Mouse (Mus musculus) midbrain, embryonic 15.5 days (tissue): ENCODE measurements around the gene Ugt1a8. TPM values are rescaled to one million over a fixed set of nuclear protein-coding genes. Genes with fewer than 3 reads are reported as not detected.

ENCODE experiments used
- ATAC-seq: fragments of 200-750 bp; cut with Nextera tagmentation; replicated peaks from 2 replicates; pipeline ENCODE4 v1.8.0; 2017; ENCODE audit warnings: moderate TSS enrichment
- H3K27ac ChIP-seq: fragments of 300-500 bp; sonication (generic); 2 replicates; pipeline ENCODE4 v1.5.1; 2015; ENCODE audit warnings: mild to moderate bottlenecking, inconsistent platforms
- H3K27me3 ChIP-seq: fragments of 300-500 bp; sonication (generic); replicated peaks from 2 replicates; pipeline ENCODE4 v1.6.1; 2015; ENCODE audit warnings: inconsistent platforms
- H3K36me3 ChIP-seq: fragments of 300-500 bp; sonication (generic); replicated peaks from 2 replicates; pipeline ENCODE4 v1.6.1; 2015; ENCODE audit warnings: inconsistent platforms
- H3K4me1 ChIP-seq: fragments of 300-500 bp; sonication (generic); 2 replicates; pipeline ENCODE4 v1.6.1; 2015; ENCODE audit warnings: inconsistent platforms
- H3K4me2 ChIP-seq: fragments of 300-500 bp; sonication (generic); 2 replicates; pipeline ENCODE4 v1.6.1; 2015; ENCODE audit warnings: inconsistent platforms, mild to moderate bottlenecking, moderate library complexity
- H3K4me3 ChIP-seq: fragments of 300-500 bp; sonication (generic); 2 replicates; pipeline ENCODE4 v1.5.1; 2015; ENCODE audit warnings: mild to moderate bottlenecking, inconsistent platforms
- H3K9ac ChIP-seq: fragments of 300-500 bp; sonication (generic); 2 replicates; pipeline ENCODE4 v1.6.1; 2015; ENCODE audit warnings: mild to moderate bottlenecking, inconsistent platforms
- H3K9me3 ChIP-seq: fragments of 300-500 bp; sonication (generic); 2 replicates; pipeline ENCODE4 v1.6.1; 2016; ENCODE audit warnings: inconsistent platforms
- WGBS: fragments of 180-500 bp; shearing (Covaris S2); methylation state at CpG from one replicate; pipeline ENCODE4 v1.1.7; 2015; ENCODE audit warnings: mixed read lengths; 5-methylcytosine and 5-hydroxymethylcytosine counted together
- polyA plus RNA-seq: library from polyadenylated mRNA; unstranded; fragments of >200 nt; fragmentation: Nextera tagmentation; extraction: Ambion mirVana; gene quantifications from 2 replicates; pipeline ENCODE4 v1.2.1, GENCODE M21; 2015

Gene Ugt1a8
- polyA plus RNA-seq, 1 experiment from 2014 or later = not detected

DNA sequence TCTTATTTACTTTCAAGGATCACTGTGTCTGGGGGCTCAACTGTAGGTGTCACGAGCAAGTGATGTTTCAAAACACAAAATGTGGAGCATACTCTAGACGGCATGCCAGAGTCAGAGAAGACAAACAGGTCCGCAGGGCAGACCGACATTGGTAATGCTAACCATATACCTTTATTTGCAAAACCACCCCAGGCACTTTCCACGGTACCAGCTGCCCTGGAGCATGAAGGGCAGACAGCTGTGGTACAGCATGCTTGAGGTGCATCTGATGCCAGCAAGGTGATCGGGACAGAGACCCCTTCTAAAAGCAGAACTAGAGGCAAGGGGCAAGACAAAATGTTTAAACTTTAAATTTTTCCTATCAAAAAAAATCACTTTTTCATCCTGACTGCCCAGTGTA is 175.3 kb downstream of the Ugt1a8 start:
- no peak for ATAC-seq
- Histone ChIP-seq H3K4me3 (no peak overlapping the region), H3K27me3 (no peaks in the 10 kb centered on the region), H3K9me3 (no peaks in the 10 kb centered on the region), H3K27ac (no peak overlapping the region), H3K9ac (no peak overlapping the region), H3K4me2 (no peak overlapping the region), H3K36me3 (peaks cover 69% of the 10 kb centered on the region), H3K4me1 (no peaks in the 10 kb centered on the region)
- WGBS = 77% methylated on average over 6 of the region's 6 CpGs

DNA sequence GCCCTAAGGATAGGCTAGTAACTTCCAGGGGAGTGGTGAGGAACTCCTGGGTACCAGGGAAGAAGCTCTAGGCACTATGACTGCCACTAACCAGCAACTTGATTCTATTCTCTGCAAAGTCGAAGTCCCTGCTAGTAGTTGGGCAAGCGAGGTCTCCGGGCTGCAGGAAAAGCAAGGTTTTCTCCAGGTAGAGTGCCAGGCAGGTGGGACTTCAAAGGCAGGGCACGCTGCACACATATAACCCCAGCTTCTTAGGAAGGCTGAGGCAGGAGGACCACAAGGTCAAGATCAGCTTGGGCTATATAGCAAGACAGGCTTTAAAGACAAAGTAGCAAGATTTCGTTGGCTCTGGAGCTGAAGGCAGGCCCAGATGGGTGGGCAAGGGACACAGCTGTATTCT is 176.2 kb downstream of the Ugt1a8 start:
- Histone ChIP-seq H3K4me1 (no peaks in the 10 kb centered on the region), H3K4me3 (no peak overlapping the region), H3K9me3 (no peaks in the 10 kb centered on the region), H3K9ac (no peak overlapping the region), H3K27me3 (no peaks in the 10 kb centered on the region), H3K36me3 (peaks cover 77% of the 10 kb centered on the region), H3K4me2 (no peak overlapping the region), H3K27ac (no peak overlapping the region)
- no peak for ATAC-seq
- WGBS = 92% methylated on average over 5 of the region's 5 CpGs

DNA sequence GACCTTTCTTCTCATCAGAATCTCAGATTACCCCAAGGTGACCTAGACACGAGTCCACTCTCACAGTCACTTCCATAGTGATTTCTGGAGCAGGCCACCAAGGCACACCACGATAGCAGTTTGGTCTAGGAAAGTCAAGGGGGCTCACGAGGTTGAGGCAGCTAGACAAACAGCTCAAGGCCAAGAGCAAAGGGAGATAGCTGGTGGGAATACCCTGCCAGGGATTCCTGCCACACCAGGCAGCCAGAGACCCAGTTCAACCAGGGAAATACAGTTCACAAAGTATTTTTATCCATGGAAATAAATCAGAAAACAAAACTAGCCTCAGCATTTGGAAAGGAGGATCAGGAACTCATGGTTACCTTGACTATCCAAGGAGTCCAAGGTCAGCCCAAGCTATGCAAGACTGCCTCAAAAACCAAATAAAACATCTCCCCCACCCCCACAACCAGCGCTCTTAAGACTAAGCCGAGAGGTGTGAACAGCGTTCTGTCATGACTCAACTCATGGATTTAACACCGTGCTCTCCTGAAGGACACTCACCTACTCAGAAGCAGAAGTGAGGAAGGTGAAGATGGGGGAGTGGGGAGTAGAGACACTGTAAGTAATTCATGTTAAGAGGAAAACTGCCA is 176.7 kb downstream of the Ugt1a8 start:
- Histone ChIP-seq H3K36me3 (peaks cover 83% of the 10 kb centered on the region), H3K4me1 (no peaks in the 10 kb centered on the region), H3K27me3 (no peaks in the 10 kb centered on the region), H3K4me3 (no peak overlapping the region), H3K9me3 (no peaks in the 10 kb centered on the region), H3K4me2 (no peak overlapping the region), H3K9ac (no peak overlapping the region), H3K27ac (no peak overlapping the region)
- 90% methylated on average over 7 of the region's 7 CpGs for WGBS
- no peak for ATAC-seq

DNA sequence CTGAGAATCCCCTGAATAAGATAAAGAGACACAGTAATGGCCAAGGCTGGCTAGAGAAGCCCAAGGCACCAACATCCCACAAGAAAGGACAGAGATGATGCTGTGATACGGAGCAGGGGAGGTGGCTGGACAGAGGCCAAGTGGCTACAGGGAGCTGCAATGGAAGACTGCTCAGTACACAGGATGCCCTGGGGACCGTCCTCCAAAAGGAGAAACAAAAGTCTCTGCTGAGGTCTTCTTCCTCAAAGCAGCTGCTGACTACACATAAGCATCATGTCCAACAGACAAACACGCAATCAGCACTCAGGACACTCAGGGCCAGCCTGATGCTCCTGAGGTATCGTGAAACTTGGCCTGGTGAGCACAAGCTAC is 177.2 kb downstream of the Ugt1a8 start:
- no peak overlapping the region for H3K9ac ChIP-seq
- no peak overlapping the region for H3K4me3 ChIP-seq
- 79% methylated on average over 4 of the region's 4 CpGs for WGBS
- H3K4me2 ChIP-seq = no peak overlapping the region
- H3K27ac ChIP-seq = no peak overlapping the region
- peaks cover 88% of the 10 kb centered on the region for H3K36me3 ChIP-seq
- no peaks in the 10 kb centered on the region for H3K4me1 ChIP-seq
- no peaks in the 10 kb centered on the region for H3K9me3 ChIP-seq
- no peaks in the 10 kb centered on the region for H3K27me3 ChIP-seq
- no peak for ATAC-seq

GRCm38 (mm10) chr1:88266123-88266522 is 178.5 kb downstream of the Ugt1a8 start:
- Histone ChIP-seq H3K4me2 (no peak overlapping the region), H3K9me3 (no peaks in the 10 kb centered on the region), H3K4me3 (no peak overlapping the region), H3K27ac (no peak overlapping the region), H3K36me3 (peaks cover 87% of the 10 kb centered on the region), H3K9ac (no peak overlapping the region), H3K27me3 (no peaks in the 10 kb centered on the region), H3K4me1 (no peaks in the 10 kb centered on the region)
- WGBS = 90% methylated on average over 13 of the region's 13 CpGs
- no peak for ATAC-seq

DNA sequence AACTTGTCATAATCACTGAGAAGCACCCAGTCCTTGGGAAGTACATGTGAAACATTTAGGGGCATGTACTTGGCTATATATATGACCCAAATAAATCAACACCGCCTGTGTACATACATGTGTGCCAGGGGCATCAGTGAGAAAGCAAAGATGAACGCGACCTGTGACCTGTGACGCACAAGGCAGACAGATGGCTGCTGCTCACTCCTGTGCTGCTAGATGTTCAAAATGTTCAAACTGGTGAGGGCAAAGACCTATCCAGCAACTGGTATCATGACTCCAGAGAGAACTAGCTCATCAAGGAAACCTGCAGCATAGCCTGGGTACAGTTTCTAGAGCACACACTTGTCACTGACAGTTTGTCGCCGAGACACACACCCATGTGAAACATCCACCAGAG is 179.9 kb downstream of the Ugt1a8 start:
- H3K9ac ChIP-seq = no peak overlapping the region
- no peak overlapping the region for H3K4me3 ChIP-seq
- H3K27ac ChIP-seq = no peak overlapping the region
- H3K4me2 ChIP-seq = no peak overlapping the region
- H3K27me3 ChIP-seq = no peaks in the 10 kb centered on the region
- 95% methylated on average over 6 of the region's 6 CpGs for whole genome bisulfite sequencing
- peaks cover 76% of the 10 kb centered on the region for H3K36me3 ChIP-seq
- H3K9me3 ChIP-seq = no peaks in the 10 kb centered on the region
- no peaks in the 10 kb centered on the region for H3K4me1 ChIP-seq
- no peak for ATAC-seq

- Histone ChIP-seq H3K4me3 (no peak overlapping the region), H3K9me3 (no peaks in the 10 kb centered on the region), H3K9ac (no peak overlapping the region), H3K4me2 (no peak overlapping the region), H3K36me3 (peaks cover 70% of the 10 kb centered on the region), H3K4me1 (no peaks in the 10 kb centered on the region), H3K27me3 (no peaks in the 10 kb centered on the region), H3K27ac (no peak overlapping the region)
- 85% methylated on average over 6 of the region's 6 CpGs for WGBS
- no peak for ATAC-seq
Observed at GRCm38 (mm10) chr1:88268070-88268469, 180.5 kb downstream of the Ugt1a8 start.

Other genes starting within 250 kb of the Ugt1a8 start
- gene Dgkd, start 234.5 kb upstream of the Ugt1a8 start, polyA plus RNA-seq = 49.6 and 52.8 TPM in 2 replicates
- gene Usp40, start 79.3 kb upstream of the Ugt1a8 start, polyA plus RNA-seq = 22.0 and 23.4 TPM in 2 replicates
- gene Ugt1a10, start 32.4 kb upstream of the Ugt1a8 start, polyA plus RNA-seq = not detected in 2 replicates
- not detected in 2 replicates for gene Ugt1a9, start 17.0 kb upstream of the Ugt1a8 start, polyA plus RNA-seq
- gene Ugt1a7c, start 7.2 kb downstream of the Ugt1a8 start, polyA plus RNA-seq = 1.1 and 1.2 TPM in 2 replicates
- 0.45 and 0.70 TPM in 2 replicates for gene Ugt1a6b, start 15.4 kb downstream of the Ugt1a8 start, polyA plus RNA-seq
- gene Ugt1a6a, start 47.0 kb downstream of the Ugt1a8 start, polyA plus RNA-seq = 1.2 and 1.5 TPM in 2 replicates
- gene Ugt1a5, start 78.2 kb downstream of the Ugt1a8 start, polyA plus RNA-seq = not detected in 2 replicates
- 0.15 TPM in 1 of 2 replicates, not detected in the other for gene Ugt1a2, start 112.8 kb downstream of the Ugt1a8 start, polyA plus RNA-seq
- 13.2 and 13.5 TPM in 2 replicates for gene Dnajb3, start 118.0 kb downstream of the Ugt1a8 start, polyA plus RNA-seq
- not detected in 2 replicates for gene Ugt1a1, start 124.1 kb downstream of the Ugt1a8 start, polyA plus RNA-seq
- 0.50 and 0.86 TPM in 2 replicates for gene Mroh2a, start 139.2 kb downstream of the Ugt1a8 start, polyA plus RNA-seq
- 85.4 and 86.4 TPM in 2 replicates for gene Hjurp, start 189.8 kb downstream of the Ugt1a8 start, polyA plus RNA-seq
- 0.09 and 0.10 TPM in 2 replicates for gene Trpm8, start 189.8 kb downstream of the Ugt1a8 start, polyA plus RNA-seq